Mouse (Mus musculus): Measurements from ENCODE around the gene Zfp697. TPM values are rescaled to one million over a fixed set of nuclear protein-coding genes. Genes with fewer than 3 reads are reported as not detected.
A peak's percentile ranks its signal among the peaks of the same experiment; 100 is the strongest.
"Not testable (repeated sequence)": the region's sequence is repeated elsewhere in the genome, so short reads cannot be mapped to it uniquely, and the experiment has no call there.

Gene Zfp697
- total RNA-seq, 1 experiment from 2014 or later, result 0.12 TPM

DNA sequence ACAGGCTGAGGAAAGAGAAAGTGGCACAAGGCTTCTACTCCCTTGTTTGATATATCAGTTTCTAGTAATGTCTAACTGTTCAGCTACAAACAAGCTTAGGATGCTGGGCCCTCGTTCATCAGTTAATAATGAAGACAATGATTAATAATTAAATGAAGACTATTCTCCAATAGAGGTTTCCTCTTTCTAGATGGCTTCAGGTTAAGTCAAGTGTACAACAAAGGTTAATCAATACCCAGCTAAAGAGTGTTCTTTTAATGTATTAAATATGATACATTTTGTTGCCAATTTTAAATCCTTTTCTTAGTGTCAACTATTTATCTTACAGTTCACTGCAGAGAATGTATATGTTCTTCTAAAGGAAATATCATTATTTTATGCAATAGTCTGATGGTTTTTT, 74.8 kb downstream of the Zfp697 start, which contains the start of gene Gm4450:
Gene Gm4450, minus strand, starts transcription at position 101 of the 400 bp plus-strand sequence.
- ATAC-seq (ENCODE audit: extremely low read depth, insufficient number of reproducible peaks, low FRiP score, poor library complexity, severe bottlenecking), result not testable (repeated sequence)

DNA sequence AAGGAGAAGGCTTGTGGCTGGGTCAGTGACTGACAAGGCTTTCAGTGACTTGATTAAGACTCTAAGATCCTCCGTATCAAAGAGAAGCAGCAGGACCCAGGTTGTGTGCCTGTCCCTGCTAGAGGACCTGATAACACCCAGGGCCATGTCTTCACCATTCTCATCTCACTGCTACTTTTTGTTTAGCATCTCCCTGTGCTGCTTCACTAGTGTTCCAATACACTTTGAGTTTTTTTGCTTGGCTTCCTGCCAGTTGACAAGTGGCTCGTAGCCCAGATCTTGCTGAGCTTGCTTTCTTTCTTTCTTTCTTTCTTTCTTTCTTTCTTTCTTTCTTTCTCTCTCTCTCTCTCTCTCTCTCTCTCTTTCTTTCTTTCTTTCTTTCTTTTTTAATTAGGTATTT, 87.1 kb downstream of the Zfp697 start:
- ATAC-seq (ENCODE audit: extremely low read depth, insufficient number of reproducible peaks, low FRiP score, poor library complexity, severe bottlenecking), result not testable (repeated sequence)

DNA sequence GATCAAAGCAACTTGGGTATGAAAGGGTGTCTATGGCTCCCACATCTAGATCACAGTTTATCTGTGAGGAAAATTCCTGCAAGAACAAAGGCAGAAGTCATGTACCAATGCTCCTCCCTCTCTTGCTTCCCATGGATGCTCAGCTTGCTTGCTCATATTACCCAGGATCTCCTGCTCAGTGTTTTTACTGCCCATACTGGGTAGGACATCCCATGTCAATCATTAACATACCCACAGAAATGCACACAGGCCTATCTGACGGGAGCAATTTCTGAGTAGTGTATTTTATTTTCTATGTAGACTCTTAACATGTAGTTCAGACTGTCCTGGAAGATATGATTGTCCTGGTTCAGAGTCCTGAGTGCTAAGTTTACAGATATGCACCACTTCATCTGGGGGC, 88.8 kb downstream of the Zfp697 start:
- not testable (repeated sequence) for ATAC-seq (ENCODE audit: extremely low read depth, insufficient number of reproducible peaks, low FRiP score, poor library complexity, severe bottlenecking)

DNA sequence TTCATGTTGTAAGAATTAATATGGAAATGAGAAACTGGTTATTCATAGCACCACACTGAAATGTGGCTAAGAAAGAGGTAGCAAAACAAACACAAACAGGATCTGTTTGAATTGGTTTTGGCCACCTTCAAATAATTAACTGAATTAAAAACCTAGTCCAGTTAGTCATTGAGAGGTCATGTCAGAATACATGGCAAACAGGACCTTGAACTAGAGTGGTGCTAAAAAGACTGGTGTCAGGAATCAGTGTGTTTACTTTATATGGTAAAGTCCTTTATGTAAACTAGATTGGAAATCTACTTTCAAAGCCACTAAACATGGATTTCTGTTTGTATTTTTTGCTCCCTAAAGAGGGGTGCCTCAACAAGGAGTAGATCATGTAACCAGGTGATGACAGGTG, 89.2 kb downstream of the Zfp697 start:
- ATAC-seq (ENCODE audit: extremely low read depth, insufficient number of reproducible peaks, low FRiP score, poor library complexity, severe bottlenecking), result not testable (repeated sequence)

DNA sequence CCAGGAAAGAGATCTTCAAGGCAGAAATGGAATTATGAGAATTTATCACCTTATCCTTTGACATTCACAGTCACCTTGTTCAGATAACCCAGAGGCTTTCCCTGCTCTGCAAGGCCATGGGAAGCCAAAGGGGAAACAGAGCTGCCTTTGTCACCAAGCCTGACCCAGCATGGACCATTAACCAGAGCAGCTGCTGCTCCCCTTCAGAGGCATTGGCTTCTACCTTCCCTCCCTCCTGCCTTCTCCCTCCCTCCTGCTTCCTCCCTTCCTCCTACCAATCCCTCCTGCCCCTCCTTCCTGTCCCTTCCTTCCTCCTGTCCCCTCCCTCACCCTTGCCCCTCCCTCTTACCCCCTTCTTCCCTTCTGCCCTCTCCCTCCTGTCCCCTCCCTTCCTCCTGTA, 111.9 kb downstream of the Zfp697 start:
- not testable (repeated sequence) for ATAC-seq (ENCODE audit: extremely low read depth, insufficient number of reproducible peaks, low FRiP score, poor library complexity, severe bottlenecking)

DNA sequence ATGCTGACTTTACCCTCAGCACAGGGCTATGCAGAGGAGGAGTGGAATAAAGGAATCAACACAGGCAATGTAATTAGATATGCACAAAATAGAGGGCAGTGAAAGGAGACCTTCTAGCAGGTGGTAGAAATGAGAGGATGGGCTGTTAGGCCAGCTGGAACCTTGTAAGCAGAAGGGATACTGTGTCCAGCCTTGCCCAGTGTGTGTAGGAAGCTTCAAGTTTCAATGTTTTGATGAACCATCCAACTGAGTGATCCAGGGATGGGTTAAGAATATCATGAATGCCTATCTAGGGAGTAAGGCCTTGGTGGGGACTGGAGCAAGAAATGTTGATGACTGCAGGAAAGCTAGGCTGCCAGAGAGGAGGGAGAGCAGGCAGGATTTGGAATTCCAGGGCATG, 112.8 kb downstream of the Zfp697 start:
- ATAC-seq (ENCODE audit: extremely low read depth, insufficient number of reproducible peaks, low FRiP score, poor library complexity, severe bottlenecking), result not testable (repeated sequence)

DNA sequence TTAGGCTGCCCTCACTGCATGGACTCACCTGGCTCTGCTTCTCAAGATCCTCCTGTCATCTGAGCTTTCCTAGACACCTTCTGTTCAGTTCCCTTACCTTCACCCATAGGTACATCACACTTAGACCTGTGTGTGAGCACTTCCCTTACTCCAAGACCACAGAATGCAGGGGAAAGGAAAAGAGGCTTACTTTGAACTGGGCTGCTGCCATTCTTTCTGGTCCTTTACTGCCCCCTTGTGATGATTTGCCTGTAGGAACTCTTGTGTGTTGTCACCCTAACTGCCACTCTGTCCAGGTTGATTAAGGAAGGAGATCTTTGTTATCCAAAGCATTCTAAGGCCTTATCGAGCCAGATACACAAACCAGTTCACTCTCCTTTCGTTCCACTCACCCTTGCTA, 114.5 kb downstream of the Zfp697 start:
- ATAC-seq (ENCODE audit: extremely low read depth, insufficient number of reproducible peaks, low FRiP score, poor library complexity, severe bottlenecking), result peak; percentile 27; the same call in 1 of the 2 replicates

DNA sequence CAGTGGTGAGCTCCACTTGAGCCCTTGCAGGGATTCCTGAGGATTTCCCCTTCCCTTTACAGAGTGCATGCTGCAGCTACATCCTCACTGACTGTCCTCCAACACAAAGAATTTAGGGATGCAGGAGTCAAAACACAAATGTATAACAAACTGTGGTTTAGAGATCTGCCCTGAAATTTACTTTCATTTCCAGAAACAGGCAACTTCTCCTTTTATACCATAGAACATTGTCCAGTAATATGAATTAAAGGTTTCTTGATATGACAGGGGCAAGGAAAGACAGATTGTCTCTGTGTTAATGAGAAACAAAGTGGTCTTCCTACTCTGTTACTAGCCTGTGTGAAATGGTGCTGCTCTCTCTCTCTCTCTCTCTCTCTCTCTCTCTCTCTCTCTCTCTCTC, 115.1 kb downstream of the Zfp697 start:
- ATAC-seq (ENCODE audit: extremely low read depth, insufficient number of reproducible peaks, low FRiP score, poor library complexity, severe bottlenecking), result not testable (repeated sequence)

DNA sequence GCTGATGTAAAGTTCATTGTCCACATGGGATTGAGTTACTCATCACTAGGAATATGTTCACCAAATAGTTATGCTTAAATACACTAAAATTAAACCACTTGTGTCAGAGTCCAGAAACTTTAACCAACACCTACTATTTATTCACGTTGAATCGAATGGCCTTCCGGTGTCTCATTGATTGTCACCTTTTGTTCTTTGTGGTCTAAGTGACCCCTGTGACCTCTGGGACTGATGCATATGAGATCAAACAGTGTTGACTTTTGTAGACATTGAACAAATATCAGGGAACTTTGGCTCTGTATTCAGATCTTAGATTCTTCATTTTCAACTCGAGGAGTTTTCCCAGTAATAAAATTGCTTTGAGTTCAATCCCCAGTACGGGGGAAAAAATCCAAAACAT, 125.0 kb downstream of the Zfp697 start:
- not testable (repeated sequence) for ATAC-seq (ENCODE audit: extremely low read depth, insufficient number of reproducible peaks, low FRiP score, poor library complexity, severe bottlenecking)

DNA sequence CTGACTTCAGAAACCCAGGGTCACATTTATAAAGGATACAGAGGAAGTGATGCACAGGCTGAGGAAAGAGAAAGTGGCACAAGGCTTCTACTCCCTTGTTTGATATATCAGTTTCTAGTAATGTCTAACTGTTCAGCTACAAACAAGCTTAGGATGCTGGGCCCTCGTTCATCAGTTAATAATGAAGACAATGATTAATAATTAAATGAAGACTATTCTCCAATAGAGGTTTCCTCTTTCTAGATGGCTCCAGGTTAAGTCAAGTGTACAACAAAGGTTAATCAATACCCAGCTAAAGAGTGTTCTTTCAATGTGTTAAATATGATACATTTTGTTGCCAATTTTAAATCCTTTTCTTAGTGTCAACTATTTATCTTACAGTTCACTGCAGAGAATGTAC, 128.2 kb downstream of the Zfp697 start, which contains the start of gene Hsd3b4:
Gene Hsd3b4, minus strand, starts transcription at position 101 of the 400 bp plus-strand sequence.
- ATAC-seq (ENCODE audit: extremely low read depth, insufficient number of reproducible peaks, low FRiP score, poor library complexity, severe bottlenecking), result not testable (repeated sequence)

DNA sequence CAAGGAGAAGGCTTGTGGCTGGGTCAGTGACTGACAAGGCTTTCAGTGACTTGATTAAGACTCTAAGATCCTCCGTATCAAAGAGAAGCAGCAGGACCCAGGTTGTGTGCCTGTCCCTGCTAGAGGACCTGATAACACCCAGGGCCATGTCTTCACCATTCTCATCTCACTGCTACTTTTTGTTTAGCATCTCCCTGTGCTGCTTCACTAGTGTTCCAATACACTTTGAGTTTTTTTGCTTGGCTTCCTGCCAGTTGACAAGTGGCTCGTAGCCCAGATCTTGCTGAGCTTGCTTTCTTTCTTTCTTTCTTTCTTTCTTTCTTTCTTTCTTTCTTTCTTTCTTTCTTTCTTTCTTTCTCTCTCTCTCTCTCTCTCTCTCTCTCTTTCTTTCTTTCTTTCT, 140.5 kb downstream of the Zfp697 start:
- not testable (repeated sequence) for ATAC-seq (ENCODE audit: extremely low read depth, insufficient number of reproducible peaks, low FRiP score, poor library complexity, severe bottlenecking)

DNA sequence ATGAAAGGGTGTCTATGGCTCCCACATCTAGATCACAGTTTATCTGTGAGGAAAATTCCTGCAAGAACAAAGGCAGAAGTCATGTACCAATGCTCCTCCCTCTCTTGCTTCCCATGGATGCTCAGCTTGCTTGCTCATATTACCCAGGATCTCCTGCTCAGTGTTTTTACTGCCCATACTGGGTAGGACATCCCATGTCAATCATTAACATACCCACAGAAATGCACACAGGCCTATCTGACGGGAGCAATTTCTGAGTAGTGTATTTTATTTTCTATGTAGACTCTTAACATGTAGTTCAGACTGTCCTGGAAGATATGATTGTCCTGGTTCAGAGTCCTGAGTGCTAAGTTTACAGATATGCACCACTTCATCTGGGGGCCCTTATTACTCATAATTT, 142.3 kb downstream of the Zfp697 start:
- ATAC-seq (ENCODE audit: extremely low read depth, insufficient number of reproducible peaks, low FRiP score, poor library complexity, severe bottlenecking), result not testable (repeated sequence)

DNA sequence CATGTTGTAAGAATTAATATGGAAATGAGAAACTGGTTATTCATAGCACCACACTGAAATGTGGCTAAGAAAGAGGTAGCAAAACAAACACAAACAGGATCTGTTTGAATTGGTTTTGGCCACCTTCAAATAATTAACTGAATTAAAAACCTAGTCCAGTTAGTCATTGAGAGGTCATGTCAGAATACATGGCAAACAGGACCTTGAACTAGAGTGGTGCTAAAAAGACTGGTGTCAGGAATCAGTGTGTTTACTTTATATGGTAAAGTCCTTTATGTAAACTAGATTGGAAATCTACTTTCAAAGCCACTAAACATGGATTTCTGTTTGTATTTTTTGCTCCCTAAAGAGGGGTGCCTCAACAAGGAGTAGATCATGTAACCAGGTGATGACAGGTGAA, 142.7 kb downstream of the Zfp697 start:
- not testable (repeated sequence) for ATAC-seq (ENCODE audit: extremely low read depth, insufficient number of reproducible peaks, low FRiP score, poor library complexity, severe bottlenecking)

DNA sequence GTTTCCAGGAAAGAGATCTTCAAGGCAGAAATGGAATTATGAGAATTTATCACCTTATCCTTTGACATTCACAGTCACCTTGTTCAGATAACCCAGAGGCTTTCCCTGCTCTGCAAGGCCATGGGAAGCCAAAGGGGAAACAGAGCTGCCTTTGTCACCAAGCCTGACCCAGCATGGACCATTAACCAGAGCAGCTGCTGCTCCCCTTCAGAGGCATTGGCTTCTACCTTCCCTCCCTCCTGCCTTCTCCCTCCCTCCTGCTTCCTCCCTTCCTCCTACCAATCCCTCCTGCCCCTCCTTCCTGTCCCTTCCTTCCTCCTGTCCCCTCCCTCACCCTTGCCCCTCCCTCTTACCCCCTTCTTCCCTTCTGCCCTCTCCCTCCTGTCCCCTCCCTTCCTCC, 165.4 kb downstream of the Zfp697 start:
- 0 out of 2 replicates have a peak, but pooled peaks have one; percentile 6 for ATAC-seq (ENCODE audit: extremely low read depth, insufficient number of reproducible peaks, low FRiP score, poor library complexity, severe bottlenecking)

DNA sequence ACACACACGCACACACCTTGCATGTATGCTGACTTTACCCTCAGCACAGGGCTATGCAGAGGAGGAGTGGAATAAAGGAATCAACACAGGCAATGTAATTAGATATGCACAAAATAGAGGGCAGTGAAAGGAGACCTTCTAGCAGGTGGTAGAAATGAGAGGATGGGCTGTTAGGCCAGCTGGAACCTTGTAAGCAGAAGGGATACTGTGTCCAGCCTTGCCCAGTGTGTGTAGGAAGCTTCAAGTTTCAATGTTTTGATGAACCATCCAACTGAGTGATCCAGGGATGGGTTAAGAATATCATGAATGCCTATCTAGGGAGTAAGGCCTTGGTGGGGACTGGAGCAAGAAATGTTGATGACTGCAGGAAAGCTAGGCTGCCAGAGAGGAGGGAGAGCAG, 166.2 kb downstream of the Zfp697 start:
- ATAC-seq (ENCODE audit: extremely low read depth, insufficient number of reproducible peaks, low FRiP score, poor library complexity, severe bottlenecking), result not testable (repeated sequence)

DNA sequence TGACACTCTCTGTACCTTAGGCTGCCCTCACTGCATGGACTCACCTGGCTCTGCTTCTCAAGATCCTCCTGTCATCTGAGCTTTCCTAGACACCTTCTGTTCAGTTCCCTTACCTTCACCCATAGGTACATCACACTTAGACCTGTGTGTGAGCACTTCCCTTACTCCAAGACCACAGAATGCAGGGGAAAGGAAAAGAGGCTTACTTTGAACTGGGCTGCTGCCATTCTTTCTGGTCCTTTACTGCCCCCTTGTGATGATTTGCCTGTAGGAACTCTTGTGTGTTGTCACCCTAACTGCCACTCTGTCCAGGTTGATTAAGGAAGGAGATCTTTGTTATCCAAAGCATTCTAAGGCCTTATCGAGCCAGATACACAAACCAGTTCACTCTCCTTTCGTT, 168.0 kb downstream of the Zfp697 start:
- peak; percentile 45; the same call in 1 of the 2 replicates for ATAC-seq (ENCODE audit: extremely low read depth, insufficient number of reproducible peaks, low FRiP score, poor library complexity, severe bottlenecking)

DNA sequence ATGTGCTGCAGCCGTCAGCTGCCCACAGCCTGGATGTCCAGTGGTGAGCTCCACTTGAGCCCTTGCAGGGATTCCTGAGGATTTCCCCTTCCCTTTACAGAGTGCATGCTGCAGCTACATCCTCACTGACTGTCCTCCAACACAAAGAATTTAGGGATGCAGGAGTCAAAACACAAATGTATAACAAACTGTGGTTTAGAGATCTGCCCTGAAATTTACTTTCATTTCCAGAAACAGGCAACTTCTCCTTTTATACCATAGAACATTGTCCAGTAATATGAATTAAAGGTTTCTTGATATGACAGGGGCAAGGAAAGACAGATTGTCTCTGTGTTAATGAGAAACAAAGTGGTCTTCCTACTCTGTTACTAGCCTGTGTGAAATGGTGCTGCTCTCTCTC, 168.6 kb downstream of the Zfp697 start:
- not testable (repeated sequence) for ATAC-seq (ENCODE audit: extremely low read depth, insufficient number of reproducible peaks, low FRiP score, poor library complexity, severe bottlenecking)

DNA sequence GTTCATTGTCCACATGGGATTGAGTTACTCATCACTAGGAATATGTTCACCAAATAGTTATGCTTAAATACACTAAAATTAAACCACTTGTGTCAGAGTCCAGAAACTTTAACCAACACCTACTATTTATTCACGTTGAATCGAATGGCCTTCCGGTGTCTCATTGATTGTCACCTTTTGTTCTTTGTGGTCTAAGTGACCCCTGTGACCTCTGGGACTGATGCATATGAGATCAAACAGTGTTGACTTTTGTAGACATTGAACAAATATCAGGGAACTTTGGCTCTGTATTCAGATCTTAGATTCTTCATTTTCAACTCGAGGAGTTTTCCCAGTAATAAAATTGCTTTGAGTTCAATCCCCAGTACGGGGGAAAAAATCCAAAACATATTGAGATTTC, 178.4 kb downstream of the Zfp697 start:
- not testable (repeated sequence) for ATAC-seq (ENCODE audit: extremely low read depth, insufficient number of reproducible peaks, low FRiP score, poor library complexity, severe bottlenecking)

DNA sequence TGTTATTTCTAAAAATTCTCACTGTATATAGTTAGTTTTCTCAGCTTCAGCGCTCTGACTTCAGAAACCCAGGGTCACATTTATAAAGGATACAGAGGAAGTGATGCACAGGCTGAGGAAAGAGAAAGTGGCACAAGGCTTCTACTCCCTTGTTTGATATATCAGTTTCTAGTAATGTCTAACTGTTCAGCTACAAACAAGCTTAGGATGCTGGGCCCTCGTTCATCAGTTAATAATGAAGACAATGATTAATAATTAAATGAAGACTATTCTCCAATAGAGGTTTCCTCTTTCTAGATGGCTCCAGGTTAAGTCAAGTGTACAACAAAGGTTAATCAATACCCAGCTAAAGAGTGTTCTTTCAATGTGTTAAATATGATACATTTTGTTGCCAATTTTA, 181.6 kb downstream of the Zfp697 start:
- not testable (repeated sequence) for ATAC-seq (ENCODE audit: extremely low read depth, insufficient number of reproducible peaks, low FRiP score, poor library complexity, severe bottlenecking)

DNA sequence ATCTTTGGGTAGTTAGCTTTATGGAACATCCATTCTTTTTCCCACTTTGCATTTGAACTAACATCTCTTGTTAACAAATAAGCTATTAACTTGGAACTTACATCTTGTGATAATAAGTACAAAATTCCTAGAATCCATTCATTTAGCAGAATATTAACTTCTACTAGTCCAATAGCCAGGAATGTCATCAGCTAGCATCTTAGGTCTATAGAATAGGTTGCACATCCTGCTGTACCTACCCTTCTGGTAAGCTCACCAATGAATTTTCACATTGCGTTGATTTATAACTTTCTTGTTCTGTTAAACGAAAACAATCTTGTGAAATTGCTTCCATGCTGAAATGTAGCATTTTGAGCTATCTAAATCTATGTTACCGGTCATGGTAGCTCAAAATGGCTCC, 182.6 kb downstream of the Zfp697 start:
- ATAC-seq (ENCODE audit: extremely low read depth, insufficient number of reproducible peaks, low FRiP score, poor library complexity, severe bottlenecking), result not testable (repeated sequence)

DNA sequence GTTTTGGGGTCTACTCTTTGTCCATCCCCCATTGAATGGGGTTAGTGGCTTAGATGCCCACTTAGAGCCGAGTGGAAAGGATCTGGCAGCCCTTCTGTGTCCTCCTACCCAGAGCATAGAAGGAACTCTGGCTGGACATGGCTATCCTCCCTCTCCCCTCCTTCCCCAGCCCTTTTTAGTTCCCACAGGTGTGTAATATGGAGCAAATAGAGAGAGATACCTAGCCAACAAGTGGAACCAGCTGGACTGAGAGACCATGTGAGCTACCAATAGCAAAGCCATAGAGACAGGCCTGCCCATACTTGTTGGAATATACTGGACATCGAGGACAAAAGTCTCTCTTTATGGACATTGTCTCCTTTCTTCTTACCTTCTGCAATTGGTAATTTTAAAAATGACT, 185.5 kb downstream of the Zfp697 start:
- not testable (repeated sequence) for ATAC-seq (ENCODE audit: extremely low read depth, insufficient number of reproducible peaks, low FRiP score, poor library complexity, severe bottlenecking)
